Mouse (Mus musculus): ENCODE results near the gene Pkhd1.
A peak's percentile ranks its signal among the peaks of the same experiment; 100 is the strongest.

The Pkhd1 gene

GRCm38 (mm10) chr1:20623375-20623774 is 5.5 kb upstream of the Pkhd1 start:
- H3K9me3 ChIP-seq (ENCODE audit: low read length), result no peaks in the 10 kb centered on the region
- H3K4me1 ChIP-seq (replicated peaks; ENCODE audit: low read depth, low read length), result no peaks in the 10 kb centered on the region
- H3K36me3 ChIP-seq (ENCODE audit: insufficient read depth, low read length), result no peaks in the 10 kb centered on the region
- H3K27me3 ChIP-seq (ENCODE audit: insufficient read depth, low read length), result no peaks in the 10 kb centered on the region
- TF ChIP-seq NANOG (IDR thresholded peaks at IDR 0.05; ENCODE audit: borderline replicate concordance, low read length), result no peak
- no peak for TF ChIP-seq CTCF (conservative IDR thresholded peaks at IDR 0.05; ENCODE audit: low read length)
- TF ChIP-seq POU5F1 (IDR thresholded peaks at IDR 0.05; ENCODE audit: borderline replicate concordance, low read length), result no peak
- H3K4me3 ChIP-seq (replicated peaks; ENCODE audit: low read length), result no peak overlapping the region

DNA sequence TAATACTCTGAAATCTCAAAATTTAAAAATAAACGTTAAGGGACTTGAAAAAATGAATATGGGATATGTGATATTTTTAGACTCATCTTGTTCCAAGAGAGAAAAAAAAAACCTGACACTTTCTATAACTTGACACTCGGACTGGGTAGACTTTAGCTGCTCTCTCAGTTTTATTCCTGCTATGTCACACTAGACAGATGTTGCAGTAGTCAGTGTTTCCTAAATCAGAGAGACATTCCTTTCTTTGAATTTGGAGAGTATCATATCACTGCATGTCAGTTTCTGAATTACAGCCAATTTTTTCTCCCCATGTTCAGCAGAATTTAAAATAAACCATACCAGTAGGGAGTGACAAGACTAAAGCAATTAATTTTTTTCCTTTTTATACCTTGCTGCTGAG is 2.7 kb upstream of the Pkhd1 start:
- no peak for TF ChIP-seq NANOG (IDR thresholded peaks at IDR 0.05; ENCODE audit: borderline replicate concordance, low read length)
- TF ChIP-seq CTCF (conservative IDR thresholded peaks at IDR 0.05; ENCODE audit: low read length), result no peak
- no peak for TF ChIP-seq POU5F1 (IDR thresholded peaks at IDR 0.05; ENCODE audit: borderline replicate concordance, low read length)
- no peaks in the 10 kb centered on the region for H3K36me3 ChIP-seq (ENCODE audit: insufficient read depth, low read length)
- H3K9me3 ChIP-seq (ENCODE audit: low read length), result no peaks in the 10 kb centered on the region
- no peaks in the 10 kb centered on the region for H3K27me3 ChIP-seq (ENCODE audit: insufficient read depth, low read length)
- no peak overlapping the region for H3K4me3 ChIP-seq (replicated peaks; ENCODE audit: low read length)
- H3K4me1 ChIP-seq (replicated peaks; ENCODE audit: low read depth, low read length), result no peaks in the 10 kb centered on the region

DNA sequence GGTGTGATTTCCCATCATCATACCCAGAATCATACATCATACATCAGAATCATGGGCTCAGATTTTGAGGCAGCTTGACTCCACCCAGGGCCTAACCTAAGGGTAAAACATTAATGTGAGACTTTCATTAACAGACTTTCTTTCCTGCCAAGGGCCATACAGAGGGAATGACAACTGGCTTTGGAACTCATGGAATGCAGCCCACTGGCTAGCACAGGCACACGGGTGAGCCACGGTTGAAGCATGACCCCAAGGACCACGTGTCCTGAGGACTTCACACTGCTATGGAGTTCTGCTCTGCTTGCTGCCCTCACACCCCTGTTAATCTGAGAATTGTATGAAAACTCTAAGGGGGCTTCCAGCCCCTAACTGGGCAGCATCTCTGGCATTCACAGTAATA is 1.5 kb upstream of the Pkhd1 start:
- H3K27me3 ChIP-seq (ENCODE audit: insufficient read depth, low read length), result no peaks in the 10 kb centered on the region
- H3K36me3 ChIP-seq (ENCODE audit: insufficient read depth, low read length), result no peaks in the 10 kb centered on the region
- no peak for TF ChIP-seq CTCF (conservative IDR thresholded peaks at IDR 0.05; ENCODE audit: low read length)
- TF ChIP-seq NANOG (IDR thresholded peaks at IDR 0.05; ENCODE audit: borderline replicate concordance, low read length), result no peak
- no peak for TF ChIP-seq POU5F1 (IDR thresholded peaks at IDR 0.05; ENCODE audit: borderline replicate concordance, low read length)
- H3K4me1 ChIP-seq (replicated peaks; ENCODE audit: low read depth, low read length), result no peaks in the 10 kb centered on the region
- H3K9me3 ChIP-seq (ENCODE audit: low read length), result no peaks in the 10 kb centered on the region
- H3K4me3 ChIP-seq (replicated peaks; ENCODE audit: low read length), result no peak overlapping the region

DNA sequence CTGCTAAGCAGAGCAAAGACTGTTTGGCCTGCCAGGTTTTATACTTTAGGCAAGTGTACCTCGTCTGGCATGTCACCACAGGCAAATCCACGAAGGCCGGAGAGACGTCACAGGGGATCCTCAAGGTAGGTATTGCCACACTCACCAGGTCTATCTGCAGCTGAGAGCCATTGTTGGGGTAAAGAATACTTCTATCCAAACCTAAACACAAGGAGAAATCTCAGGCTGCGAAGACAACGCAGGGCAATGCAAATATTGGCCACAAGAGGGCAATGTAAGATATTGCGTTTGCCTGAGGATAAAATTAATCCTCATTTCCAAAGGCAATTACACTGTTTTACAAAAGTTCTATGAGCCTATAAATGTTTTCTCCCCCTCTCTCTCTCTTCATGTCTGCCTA is 5.2 kb downstream of the Pkhd1 start:
- Histone ChIP-seq H3K36me3 (ENCODE audit: insufficient read depth, low read length) (no peaks in the 10 kb centered on the region), H3K4me3 (replicated peaks; ENCODE audit: low read length) (no peak overlapping the region), H3K4me1 (replicated peaks; ENCODE audit: low read depth, low read length) (no peaks in the 10 kb centered on the region), H3K27me3 (ENCODE audit: insufficient read depth, low read length) (no peaks in the 10 kb centered on the region), H3K9me3 (ENCODE audit: low read length) (no peaks in the 10 kb centered on the region)
- TF ChIP-seq CTCF (conservative IDR thresholded peaks at IDR 0.05; ENCODE audit: low read length) (peak; percentile 97), POU5F1 (IDR thresholded peaks at IDR 0.05; ENCODE audit: borderline replicate concordance, low read length) (no peak)

DNA sequence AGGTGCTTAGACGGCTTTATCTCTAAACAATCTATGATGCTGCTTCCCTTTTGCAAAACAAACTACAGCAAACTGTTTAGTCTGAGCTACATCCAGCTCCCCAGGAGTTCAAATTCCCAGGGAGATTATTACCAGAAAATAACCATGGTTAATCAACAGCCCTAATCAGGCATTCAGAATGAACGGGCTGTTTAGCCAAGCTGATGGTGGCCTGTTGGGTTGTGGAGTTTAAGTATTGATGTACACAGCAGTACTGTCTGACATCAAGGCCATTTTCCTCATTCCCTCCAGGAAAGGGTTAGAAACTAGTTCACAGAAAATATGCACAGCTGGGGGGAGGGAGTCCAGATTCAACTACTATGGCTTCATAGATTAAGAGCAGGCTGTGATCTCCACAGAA is 12.4 kb downstream of the Pkhd1 start:
- TF ChIP-seq POU5F1 (IDR thresholded peaks at IDR 0.05; ENCODE audit: borderline replicate concordance, low read length), result no peak
- TF ChIP-seq NANOG (IDR thresholded peaks at IDR 0.05; ENCODE audit: borderline replicate concordance, low read length), result no peak
- no peak for TF ChIP-seq CTCF (conservative IDR thresholded peaks at IDR 0.05; ENCODE audit: low read length)
- H3K4me1 ChIP-seq (replicated peaks; ENCODE audit: low read depth, low read length), result no peaks in the 10 kb centered on the region
- no peak overlapping the region for H3K4me3 ChIP-seq (replicated peaks; ENCODE audit: low read length)
- H3K27me3 ChIP-seq (ENCODE audit: insufficient read depth, low read length), result no peaks in the 10 kb centered on the region
- H3K36me3 ChIP-seq (ENCODE audit: insufficient read depth, low read length), result no peaks in the 10 kb centered on the region
- no peaks in the 10 kb centered on the region for H3K9me3 ChIP-seq (ENCODE audit: low read length)

DNA sequence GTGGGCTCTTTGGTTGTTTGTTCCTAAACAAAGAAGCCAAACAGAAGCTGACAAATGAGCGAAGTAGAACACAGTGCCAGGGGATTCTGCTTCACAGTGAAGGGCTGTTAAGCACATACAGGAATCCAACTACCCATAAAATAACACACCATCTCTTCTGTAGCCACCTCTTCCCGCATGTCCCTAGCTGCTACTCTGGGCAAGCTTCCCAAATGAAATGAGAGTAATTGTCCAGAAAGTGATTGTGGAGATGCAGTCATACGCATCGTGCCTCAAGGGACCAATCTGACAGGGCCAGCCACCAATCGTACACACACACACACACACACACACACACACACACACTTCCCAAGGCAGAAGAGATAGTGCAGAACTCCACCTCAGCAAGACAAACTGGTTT is 27.4 kb downstream of the Pkhd1 start:
- Histone ChIP-seq H3K27me3 (ENCODE audit: insufficient read depth, low read length) (no peaks in the 10 kb centered on the region), H3K4me1 (replicated peaks; ENCODE audit: low read depth, low read length) (no peaks in the 10 kb centered on the region), H3K4me3 (replicated peaks; ENCODE audit: low read length) (no peak overlapping the region), H3K36me3 (ENCODE audit: insufficient read depth, low read length) (no peaks in the 10 kb centered on the region), H3K9me3 (ENCODE audit: low read length) (no peaks in the 10 kb centered on the region)
- TF ChIP-seq POU5F1 (IDR thresholded peaks at IDR 0.05; ENCODE audit: borderline replicate concordance, low read length), result no peak
- TF ChIP-seq NANOG (IDR thresholded peaks at IDR 0.05; ENCODE audit: borderline replicate concordance, low read length), result no peak
- no peak for TF ChIP-seq CTCF (conservative IDR thresholded peaks at IDR 0.05; ENCODE audit: low read length)

DNA sequence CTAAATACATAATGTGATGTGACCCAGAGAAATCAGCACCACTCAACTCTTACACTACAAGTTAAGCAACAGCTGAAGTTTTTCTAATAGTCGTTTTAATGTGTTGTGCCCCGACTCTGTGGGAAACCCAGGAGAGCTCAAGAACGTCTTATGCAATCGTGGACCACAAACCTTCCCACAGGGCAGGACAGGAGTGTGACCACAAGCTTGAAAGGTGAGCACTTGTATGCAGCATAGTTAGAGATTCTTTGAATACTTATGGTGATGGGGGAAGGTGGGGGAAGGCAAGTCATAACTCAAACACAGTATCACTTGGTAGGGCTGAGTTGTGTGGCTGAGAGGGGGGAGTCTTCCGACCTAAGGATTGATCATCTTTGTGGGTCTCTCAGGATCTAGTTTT is 46.4 kb downstream of the Pkhd1 start:
- Histone ChIP-seq H3K9me3 (ENCODE audit: low read length) (0 out of 2 replicates have a peak, but pooled peaks cover 6% of the 10 kb centered on the region), H3K27me3 (ENCODE audit: insufficient read depth, low read length) (no peaks in the 10 kb centered on the region), H3K4me1 (replicated peaks; ENCODE audit: low read depth, low read length) (no peaks in the 10 kb centered on the region), H3K4me3 (replicated peaks; ENCODE audit: low read length) (no peak overlapping the region), H3K36me3 (ENCODE audit: insufficient read depth, low read length) (no peaks in the 10 kb centered on the region)
- TF ChIP-seq NANOG (IDR thresholded peaks at IDR 0.05; ENCODE audit: borderline replicate concordance, low read length) (no peak), CTCF (conservative IDR thresholded peaks at IDR 0.05; ENCODE audit: low read length) (no peak), POU5F1 (IDR thresholded peaks at IDR 0.05; ENCODE audit: borderline replicate concordance, low read length) (no peak)

- TF ChIP-seq POU5F1 (IDR thresholded peaks at IDR 0.05; ENCODE audit: borderline replicate concordance, low read length), result no peak
- TF ChIP-seq CTCF (conservative IDR thresholded peaks at IDR 0.05; ENCODE audit: low read length), result no peak
- TF ChIP-seq NANOG (IDR thresholded peaks at IDR 0.05; ENCODE audit: borderline replicate concordance, low read length), result no peak
- Histone ChIP-seq H3K4me3 (replicated peaks; ENCODE audit: low read length) (no peak overlapping the region), H3K4me1 (replicated peaks; ENCODE audit: low read depth, low read length) (no peaks in the 10 kb centered on the region), H3K9me3 (ENCODE audit: low read length) (0 out of 2 replicates have a peak, but pooled peaks cover 6% of the 10 kb centered on the region), H3K36me3 (ENCODE audit: insufficient read depth, low read length) (no peaks in the 10 kb centered on the region), H3K27me3 (ENCODE audit: insufficient read depth, low read length) (no peaks in the 10 kb centered on the region)
These were observed 48.4 kb downstream of the Pkhd1 start for GRCm38 (mm10) chr1:20569430-20569829.

GRCm38 (mm10) chr1:20558443-20558842 is 59.4 kb downstream of the Pkhd1 start:
- no peak for TF ChIP-seq NANOG (IDR thresholded peaks at IDR 0.05; ENCODE audit: borderline replicate concordance, low read length)
- no peak for TF ChIP-seq CTCF (conservative IDR thresholded peaks at IDR 0.05; ENCODE audit: low read length)
- no peak for TF ChIP-seq POU5F1 (IDR thresholded peaks at IDR 0.05; ENCODE audit: borderline replicate concordance, low read length)
- H3K4me1 ChIP-seq (replicated peaks; ENCODE audit: low read depth, low read length), result no peaks in the 10 kb centered on the region
- H3K9me3 ChIP-seq (ENCODE audit: low read length), result no peaks in the 10 kb centered on the region
- H3K36me3 ChIP-seq (ENCODE audit: insufficient read depth, low read length), result no peaks in the 10 kb centered on the region
- H3K4me3 ChIP-seq (replicated peaks; ENCODE audit: low read length), result no peak overlapping the region
- no peaks in the 10 kb centered on the region for H3K27me3 ChIP-seq (ENCODE audit: insufficient read depth, low read length)
